Mouse (Mus musculus) ES-Bruce4 (cell line): ENCODE results near the gene Mogat2.

ENCODE experiments used
- CTCF ChIP-seq: IDR thresholded peaks from one replicate; pipeline ENCODE4 v1.8.1; 2011; ENCODE audit warnings: low read depth, low read length
- POLR2A ChIP-seq: IDR thresholded peaks from one replicate; pipeline ENCODE4 v1.8.1; 2011; ENCODE audit warnings: low read length; ENCODE audit not compliant: insufficient read depth

DNA sequence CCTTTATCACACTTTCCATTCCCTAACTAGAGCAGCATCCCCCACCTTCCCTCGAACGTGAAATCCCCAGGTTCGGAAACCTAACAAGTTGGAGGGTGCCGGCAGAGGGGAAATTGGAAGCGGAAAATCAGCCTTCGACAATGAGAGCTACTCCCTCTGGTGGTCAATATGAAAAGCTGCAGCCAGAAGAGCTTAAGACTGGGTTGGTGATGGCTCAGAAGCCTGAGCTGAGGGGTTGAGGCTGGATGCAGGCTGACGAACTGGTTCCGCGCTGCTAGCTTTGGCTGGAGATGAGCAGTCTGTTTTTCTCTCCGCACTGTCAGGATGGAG, 11.1 kb upstream of the Mogat2 start:
- TF ChIP-seq CTCF (peak; percentile 61), POLR2A (no peak)
